Mouse (Mus musculus) limb, embryonic 14.5 days (tissue): ENCODE results near the gene Sox11. TPM values are rescaled to one million over a fixed set of nuclear protein-coding genes. Genes with fewer than 3 reads are reported as not detected.

Source experiments
- ATAC-seq: fragments of 200-750 bp; cut with Nextera tagmentation; 2 replicates; pipeline ENCODE4 v1.8.0; 2017; ENCODE audit warnings: low read depth, moderate number of reproducible peaks, moderate TSS enrichment; ENCODE audit not compliant: low FRiP score
- DNase-seq: peaks from one replicate; pipeline ENCODE4 v3.0.0-alpha.2; 2015; ENCODE audit warnings: low spot score
- H3K27ac ChIP-seq: fragments of 300-500 bp; sonication (generic); replicated peaks from 2 replicates; pipeline ENCODE4 v1.5.1; 2014; ENCODE audit warnings: low read depth, mild to moderate bottlenecking, low read length, moderate library complexity, mixed read lengths
- H3K27me3 ChIP-seq: fragments of 300-500 bp; sonication (generic); 2 replicates; pipeline ENCODE4 v1.6.1; 2014; ENCODE audit warnings: low read length, mixed read lengths; ENCODE audit not compliant: control insufficient read depth, insufficient read depth
- H3K36me3 ChIP-seq: fragments of 300-500 bp; sonication (generic); 2 replicates; pipeline ENCODE4 v1.6.1; 2014; ENCODE audit warnings: mild to moderate bottlenecking, low read length, moderate library complexity, mixed read lengths; ENCODE audit not compliant: control insufficient read depth, insufficient read depth
- H3K4me1 ChIP-seq: fragments of 300-500 bp; sonication (generic); 2 replicates; pipeline ENCODE4 v1.6.1; 2014; ENCODE audit warnings: antibody characterized with exemption, low read length, mixed read lengths; ENCODE audit not compliant: control insufficient read depth, insufficient read depth
- H3K4me2 ChIP-seq: fragments of 300-500 bp; sonication (generic); replicated peaks from 2 replicates; pipeline ENCODE4 v1.6.1; 2014; ENCODE audit warnings: low read depth, mild to moderate bottlenecking, low read length, moderate library complexity; ENCODE audit not compliant: severe bottlenecking
- H3K4me3 ChIP-seq: fragments of 300-500 bp; sonication (generic); replicated peaks from 2 replicates; pipeline ENCODE4 v1.5.1; 2014; ENCODE audit warnings: low read length
- H3K9ac ChIP-seq: fragments of 300-500 bp; sonication (generic); 2 replicates; pipeline ENCODE4 v1.6.1; 2014; ENCODE audit warnings: mild to moderate bottlenecking, low read depth, low read length, moderate library complexity; ENCODE audit not compliant: severe bottlenecking
- H3K9me3 ChIP-seq: fragments of 300-500 bp; sonication (generic); 2 replicates; pipeline ENCODE4 v1.6.1; 2016; ENCODE audit warnings: low read length; ENCODE audit not compliant: control insufficient read depth
- POLR2A ChIP-seq: fragments of 200-500 bp; IDR thresholded peaks from 2 replicates; pipeline ENCODE4 v1.8.0; 2012; ENCODE audit warnings: inconsistent platforms, mild to moderate bottlenecking, moderate library complexity, borderline replicate concordance; ENCODE audit not compliant: insufficient read depth, insufficient read length; ENCODE audit errors: extremely low read depth
- WGBS: fragments of 180-500 bp; shearing (Covaris S2); extraction: QIAGEN DNeasy Blood & Tissue Kit; methylation state at CpG from one replicate; pipeline ENCODE4 v1.1.7; 2014; 5-methylcytosine and 5-hydroxymethylcytosine counted together
- polyA plus RNA-seq, 2 experiments: library from polyadenylated mRNA; depleted of rRNA in 1 of 2; stranded (reverse) in 1 of 2; unstranded in 1 of 2; fragments of >200 nt; fragmentation: Nextera tagmentation in 1 of 2; extraction: Ambion mirVana in 1 of 2; gene quantifications; 2 replicates each; pipeline versions ENCODE4 v1.2.1 to v1.2.3; 2012 to 2014

Gene Sox11
- polyA plus RNA-seq, 2 experiments: 35.1 to 102 TPM

- ATAC-seq (no peak), DNase-seq (peak; percentile 40)
- peak overlapping the region; percentile 80 for H3K4me2 ChIP-seq
- peak overlapping the region; percentile 94 for H3K4me3 ChIP-seq
- under 1% methylated on average over 47 of the region's 47 CpGs for WGBS
- H3K4me1 ChIP-seq: peaks cover 8% of the 10 kb centered on the region
- peak overlapping the region; percentile 92 for H3K27ac ChIP-seq
- H3K27me3 ChIP-seq: no peaks in the 10 kb centered on the region
- no peak for TF ChIP-seq POLR2A
- H3K9ac ChIP-seq: peak overlapping the region; percentile 90
- H3K36me3 ChIP-seq: peaks cover 11% of the 10 kb centered on the region
- H3K9me3 ChIP-seq: no peaks in the 10 kb centered on the region
Observed at GRCm38 (mm10) chr12:27339171-27339751, 3.1 kb downstream of the Sox11 start.

GRCm38 (mm10) chr12:27338721-27339170, 3.6 kb downstream of the Sox11 start:
- Histone ChIP-seq H3K4me1 (peaks cover 6% of the 10 kb centered on the region; the same call in 1 of the 2 replicates), H3K9me3 (no peaks in the 10 kb centered on the region), H3K27ac (peak overlapping the region; percentile 92), H3K4me3 (peak overlapping the region; percentile 94), H3K36me3 (peaks cover 14% of the 10 kb centered on the region), H3K27me3 (no peaks in the 10 kb centered on the region), H3K9ac (peak overlapping the region; percentile 90), H3K4me2 (peak overlapping the region; percentile 80)
- WGBS: under 1% methylated on average over 35 of the region's 40 CpGs
- no peak for TF ChIP-seq POLR2A
- peak; percentile 42 for DNase-seq
- no peak for ATAC-seq

- Histone ChIP-seq H3K4me2 (peak overlapping the region; percentile 80), H3K9ac (peak overlapping the region; percentile 90)
- TF ChIP-seq POLR2A: no peak
Observed at GRCm38 (mm10) chr12:27338116-27338515, 4.3 kb downstream of the Sox11 start.

GRCm38 (mm10) chr12:27337482-27337881, 4.9 kb downstream of the Sox11 start:
- Histone ChIP-seq H3K36me3 (peaks cover 15% of the 10 kb centered on the region), H3K9me3 (no peaks in the 10 kb centered on the region), H3K27ac (peak overlapping the region; percentile 92; the same call in 1 of the 2 replicates), H3K4me1 (peaks cover 6% of the 10 kb centered on the region; the same call in 1 of the 2 replicates), H3K9ac (peak overlapping the region; percentile 90), H3K4me2 (peak overlapping the region; percentile 80), H3K27me3 (no peaks in the 10 kb centered on the region), H3K4me3 (peak overlapping the region; percentile 94)
- no peak for ATAC-seq
- TF ChIP-seq POLR2A: no peak
- 30% methylated on average over 1 of the region's 1 CpGs for WGBS
- DNase-seq: no peak

More at GRCm38 (mm10) chr12:27338116-27338515, 4.3 kb downstream of the Sox11 start:
- no peaks in the 10 kb centered on the region for H3K27me3 ChIP-seq
- peaks cover 6% of the 10 kb centered on the region; the same call in 1 of the 2 replicates for H3K4me1 ChIP-seq
- DNase-seq (peak; percentile 31), ATAC-seq (no peak)
- peaks cover 15% of the 10 kb centered on the region for H3K36me3 ChIP-seq
- H3K9me3 ChIP-seq: no peaks in the 10 kb centered on the region
- 4% methylated on average over 12 of the region's 12 CpGs for WGBS
- H3K27ac ChIP-seq: peak overlapping the region; percentile 92
- H3K4me3 ChIP-seq: peak overlapping the region; percentile 94

- Histone ChIP-seq H3K4me1 (peaks cover 6% of the 10 kb centered on the region; the same call in 1 of the 2 replicates), H3K4me2 (peak overlapping the region; percentile 80), H3K9ac (peak overlapping the region; percentile 90; the same call in 1 of the 2 replicates), H3K36me3 (peaks cover 15% of the 10 kb centered on the region), H3K27me3 (no peaks in the 10 kb centered on the region), H3K27ac (peak overlapping the region; percentile 46), H3K4me3 (peak overlapping the region; percentile 94), H3K9me3 (no peaks in the 10 kb centered on the region)
- ATAC-seq (no peak), DNase-seq (no peak)
- WGBS: 32% methylated on average over 5 of the region's 5 CpGs
- no peak for TF ChIP-seq POLR2A
Observed at GRCm38 (mm10) chr12:27336801-27337200, 5.6 kb downstream of the Sox11 start.
